Mouse (Mus musculus): ENCODE results near the gene Rnf212b. TPM values are rescaled to one million over a fixed set of nuclear protein-coding genes. Genes with fewer than 3 reads are reported as not detected.

Gene Rnf212b
- total RNA-seq, 2 experiments from 2014 or later: 0.29 TPM; not detected in 1

Other genes with a start within 250 kb of the Rnf212b start
- gene Ajuba, start 236.6 kb upstream of the Rnf212b start, total RNA-seq (2021): 1 to 10 TPM; 5.7 to 5.8 TPM
- gene 4931414P19Rik, start 208.1 kb upstream of the Rnf212b start, total RNA-seq (2021): 1 to 10 TPM; 2.9 to 3.3 TPM
- gene Psmb5, start 196.1 kb upstream of the Rnf212b start, total RNA-seq (2021): 100 to 1,000 TPM; 196 to 203 TPM
- gene Psmb11, start 192.7 kb upstream of the Rnf212b start, total RNA-seq (2021): not detected
- gene Gm17606, start 173.2 kb upstream of the Rnf212b start, total RNA-seq (2021): not detected
- gene Cdh24, start 172.8 kb upstream of the Rnf212b start, total RNA-seq (2021): under 1 TPM; 0.53 to 0.55 TPM
- 10 to 100 TPM; 10.1 to 11.8 TPM for gene 1700123O20Rik, start 127.9 kb upstream of the Rnf212b start, total RNA-seq (2021)
- gene Acin1, start 127.2 kb upstream of the Rnf212b start, total RNA-seq (2021): 10 to 100 TPM; 68.1 to 73.8 TPM
- gene Gm29776, start 115.3 kb upstream of the Rnf212b start, total RNA-seq (2021): not detected
- gene Cebpe, start 102.0 kb upstream of the Rnf212b start, total RNA-seq (2021): not detected
- 10 to 100 TPM in 1 of 2 experiments, 1 to 10 TPM in 1; 7.5 to 18.5 TPM for gene Slc7a8, start 32.2 kb upstream of the Rnf212b start, total RNA-seq (2021)
- 1 to 10 TPM; 6.1 to 8.1 TPM for gene Homez, start 56.8 kb downstream of the Rnf212b start, total RNA-seq (2021)
- gene Ppp1r3e, start 63.4 kb downstream of the Rnf212b start, total RNA-seq (2021): 1 to 10 TPM; 2.8 to 6.8 TPM
- gene Bcl2l2, start 69.2 kb downstream of the Rnf212b start, total RNA-seq (2021): 10 to 100 TPM; 19.9 to 21.0 TPM
- gene Gm20521, start 69.3 kb downstream of the Rnf212b start, total RNA-seq (2021): 1 to 10 TPM; 3.1 to 3.6 TPM
- 10 to 100 TPM; 56.6 to 57.4 TPM for gene Pabpn1, start 78.4 kb downstream of the Rnf212b start, total RNA-seq (2021)
- gene Slc22a17, start 99.0 kb downstream of the Rnf212b start, total RNA-seq (2021): 1 to 10 TPM; 5.4 to 6.3 TPM
- gene Efs, start 112.0 kb downstream of the Rnf212b start, total RNA-seq (2021): 1 to 10 TPM; 5.1 to 7.4 TPM
- not detected for gene Il25, start 118.6 kb downstream of the Rnf212b start, total RNA-seq (2021)
- 1 to 10 TPM in 1 of 2 experiments, under 1 TPM in 1; 0.71 to 3.1 TPM for gene Cmtm5, start 122.1 kb downstream of the Rnf212b start, total RNA-seq (2021)
- gene Myh6, start 152.8 kb downstream of the Rnf212b start, total RNA-seq (2021): 100 to 1,000 TPM; 121 to 213 TPM
- not detected for gene Gm17428, start 162.8 kb downstream of the Rnf212b start, total RNA-seq (2021)
- gene Myh7, start 180.5 kb downstream of the Rnf212b start, total RNA-seq (2021): 1,000 to 10,000 TPM in 1 of 2 experiments, 100 to 1,000 TPM in 1; 602 to 1,083 TPM
- 10 to 100 TPM; 17.8 to 19.0 TPM for gene Ngdn, start 201.3 kb downstream of the Rnf212b start, total RNA-seq (2021)

All from gastrocnemius, postnatal 14 days (tissue).